Mouse (Mus musculus) kidney, adult 2 months (tissue): ENCODE results near the gene Gstp2. TPM values are rescaled to one million over a fixed set of nuclear protein-coding genes. Genes with fewer than 3 reads are reported as not detected.

Experiments used
- DNase-seq: peaks from one replicate; pipeline ENCODE4 v3.0.0; 2021
- H3K27ac ChIP-seq: fragments of 200-500 bp; 2 replicates; pipeline ENCODE4 v1.5.1; 2012; ENCODE audit warnings: low read depth, low read length, control low read depth, inconsistent platforms; ENCODE audit not compliant: insufficient read depth
- H3K27me3 ChIP-seq: fragments of 200-500 bp; replicated peaks from 2 replicates; pipeline ENCODE4 v1.6.1; 2012; ENCODE audit warnings: mild to moderate bottlenecking, moderate library complexity, low read length, inconsistent platforms; ENCODE audit not compliant: control insufficient read depth, insufficient read depth
- H3K36me3 ChIP-seq: fragments of 200-500 bp; 2 replicates; pipeline ENCODE4 v1.6.1; 2012; ENCODE audit warnings: mild to moderate bottlenecking, moderate library complexity, low read length, inconsistent platforms; ENCODE audit not compliant: control insufficient read depth, insufficient read depth
- H3K4me1 ChIP-seq: fragments of 200-500 bp; 2 replicates; pipeline ENCODE4 v1.6.1; 2011; ENCODE audit warnings: low read length; ENCODE audit not compliant: control insufficient read depth, insufficient read depth
- H3K4me3 ChIP-seq: fragments of 200-500 bp; 2 replicates; pipeline ENCODE4 v1.5.1; 2011; ENCODE audit warnings: mild to moderate bottlenecking, low read depth, low read length, control low read depth; ENCODE audit not compliant: insufficient read depth
- CTCF ChIP-seq: fragments of 200-500 bp; conservative IDR thresholded peaks from 2 replicates; pipeline ENCODE4 v1.5.1; 2011; ENCODE audit warnings: low read depth, mild to moderate bottlenecking, control low read depth, low read length, moderate library complexity, mixed read lengths; ENCODE audit not compliant: insufficient read depth, insufficient read length
- POLR2A ChIP-seq: fragments of 200-500 bp; IDR thresholded peaks from one replicate; pipeline ENCODE4 v1.6.1; 2011; ENCODE audit warnings: low read depth, low read length, control low read depth
- WGBS: fragments of 180-500 bp; shearing (Covaris S2); methylation state at CpG from one replicate; pipeline ENCODE4 v1.1.7; 2018; 5-methylcytosine and 5-hydroxymethylcytosine counted together
- polyA plus RNA-seq: library from polyadenylated mRNA; depleted of rRNA; stranded (reverse); fragments of >200 nt; gene quantifications from 2 replicates; pipeline ENCODE4 v1.2.3, GENCODE M21; 2012

The Gstp2 gene
- polyA plus RNA-seq, 1 experiment: 11.5 TPM

- TF ChIP-seq CTCF (no peak), POLR2A (no peak)
- DNase-seq: no peak
- Histone ChIP-seq H3K27ac (no peak overlapping the region; the same call in 1 of the 2 replicates), H3K36me3 (no peaks in the 10 kb centered on the region), H3K27me3 (no peaks in the 10 kb centered on the region), H3K4me3 (0 out of 2 replicates have a peak overlapping the region, but pooled peaks have one; percentile 33), H3K4me1 (peaks cover 31% of the 10 kb centered on the region)
- WGBS: 71% methylated on average over 9 of the region's 9 CpGs
These were observed 46.6 kb downstream of the Gstp2 start for GRCm38 (mm10) chr19:3999121-3999730.

- Histone ChIP-seq H3K27me3 (no peaks in the 10 kb centered on the region), H3K27ac (no peak overlapping the region), H3K4me1 (peaks cover 31% of the 10 kb centered on the region), H3K36me3 (no peaks in the 10 kb centered on the region), H3K4me3 (no peak overlapping the region)
- WGBS: 75% methylated on average over 8 of the region's 8 CpGs
- no peak for DNase-seq
- TF ChIP-seq CTCF: no peak
- no peak for TF ChIP-seq POLR2A
These were observed 47.5 kb downstream of the Gstp2 start for GRCm38 (mm10) chr19:3998335-3998734.

DNA sequence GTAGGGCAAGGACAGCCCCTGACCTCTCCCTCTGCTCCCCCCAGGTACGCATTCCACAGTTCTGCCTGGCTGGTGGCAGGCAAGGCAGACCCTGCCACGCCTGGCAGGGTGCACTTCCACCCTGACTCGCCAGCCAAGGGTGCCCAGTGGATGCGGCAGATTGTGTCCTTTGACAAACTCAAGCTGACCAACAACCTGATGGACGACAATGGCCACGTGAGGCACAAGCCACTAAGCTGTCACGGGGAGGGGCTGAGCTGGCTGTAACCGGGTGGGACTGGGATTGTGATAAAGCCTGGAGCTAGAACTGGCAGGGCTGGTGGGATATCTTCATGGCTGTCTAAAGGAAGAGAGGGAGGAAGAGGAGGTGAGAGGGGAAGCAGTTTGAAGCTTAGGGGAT is 48.6 kb downstream of the Gstp2 start:
- Histone ChIP-seq H3K36me3 (no peaks in the 10 kb centered on the region), H3K27ac (peak overlapping the region; percentile 29; the same call in 1 of the 2 replicates), H3K4me1 (peaks cover 26% of the 10 kb centered on the region), H3K27me3 (no peaks in the 10 kb centered on the region), H3K4me3 (no peak overlapping the region)
- TF ChIP-seq POLR2A (no peak), CTCF (no peak)
- DNase-seq: peak; percentile 31
- 35% methylated on average over 8 of the region's 8 CpGs for WGBS

DNA sequence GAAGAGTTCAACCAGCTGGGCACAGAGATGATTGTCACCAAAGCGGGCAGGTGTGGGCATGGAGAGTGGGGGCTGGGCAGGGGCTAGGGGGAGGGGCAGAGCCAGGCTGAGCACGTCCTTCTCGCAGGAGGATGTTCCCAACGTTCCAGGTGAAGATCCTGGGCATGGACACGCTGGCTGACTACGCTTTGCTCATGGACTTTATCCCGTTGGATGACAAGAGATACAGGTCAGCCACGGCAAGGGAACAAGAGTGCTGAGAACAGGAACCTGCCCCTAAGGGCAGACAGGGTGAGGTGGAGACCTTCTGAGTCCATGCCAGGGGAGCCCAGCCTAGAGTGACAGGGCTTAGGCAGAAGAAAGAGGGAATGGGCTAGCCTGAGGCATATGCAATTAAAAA is 49.1 kb downstream of the Gstp2 start:
- 51% methylated on average over 8 of the region's 8 CpGs for WGBS
- Histone ChIP-seq H3K27ac (peak overlapping the region; percentile 29; the same call in 1 of the 2 replicates), H3K36me3 (no peaks in the 10 kb centered on the region), H3K4me1 (peaks cover 26% of the 10 kb centered on the region), H3K4me3 (no peak overlapping the region), H3K27me3 (no peaks in the 10 kb centered on the region)
- peak; percentile 84 for DNase-seq
- no peak for TF ChIP-seq CTCF
- TF ChIP-seq POLR2A: no peak

GRCm38 (mm10) chr19:3996106-3996505 is 49.7 kb downstream of the Gstp2 start:
- H3K36me3 ChIP-seq: no peaks in the 10 kb centered on the region
- TF ChIP-seq POLR2A (no peak), CTCF (no peak)
- H3K27me3 ChIP-seq: no peaks in the 10 kb centered on the region
- H3K4me1 ChIP-seq: peaks cover 20% of the 10 kb centered on the region
- no peak overlapping the region for H3K27ac ChIP-seq
- no peak overlapping the region for H3K4me3 ChIP-seq
- no peak for DNase-seq
- WGBS: 60% methylated on average over 7 of the region's 7 CpGs

GRCm38 (mm10) chr19:3995505-3995904 is 50.3 kb downstream of the Gstp2 start:
- TF ChIP-seq CTCF: no peak
- no peak for TF ChIP-seq POLR2A
- Histone ChIP-seq H3K36me3 (no peaks in the 10 kb centered on the region; the same call in 1 of the 2 replicates), H3K4me3 (no peak overlapping the region), H3K27me3 (no peaks in the 10 kb centered on the region), H3K27ac (peak overlapping the region; percentile 37; the same call in 1 of the 2 replicates), H3K4me1 (peaks cover 16% of the 10 kb centered on the region)
- no peak for DNase-seq
- 86% methylated on average over 3 of the region's 3 CpGs for WGBS

DNA sequence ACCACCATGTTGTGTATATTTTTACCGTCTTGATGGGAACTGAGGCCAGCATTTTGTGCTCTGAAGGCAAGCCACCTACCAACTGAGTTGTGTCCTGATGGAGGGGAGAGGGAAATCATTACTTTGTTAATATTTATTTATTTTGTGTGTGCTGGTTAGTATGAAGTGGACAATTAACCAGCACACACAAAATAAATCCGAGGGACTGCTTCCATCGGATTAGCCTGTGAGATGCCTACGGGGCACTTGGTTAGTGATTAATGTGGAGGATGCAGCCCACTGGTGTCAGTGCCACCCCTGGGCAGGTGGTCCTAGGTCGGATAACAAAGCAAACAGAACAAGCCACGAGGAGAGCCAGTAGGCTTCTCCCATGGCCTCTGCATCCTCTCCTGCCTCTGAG is 50.9 kb downstream of the Gstp2 start:
- DNase-seq: peak; percentile 59
- H3K4me1 ChIP-seq: peaks cover 16% of the 10 kb centered on the region
- peak overlapping the region; percentile 45; the same call in 1 of the 2 replicates for H3K27ac ChIP-seq
- H3K36me3 ChIP-seq: no peaks in the 10 kb centered on the region; the same call in 1 of the 2 replicates
- no peaks in the 10 kb centered on the region for H3K27me3 ChIP-seq
- 34% methylated on average over 6 of the region's 6 CpGs for WGBS
- TF ChIP-seq CTCF (no peak), POLR2A (no peak)
- no peak overlapping the region for H3K4me3 ChIP-seq
